Mouse (Mus musculus) heart, embryonic 15.5 days (tissue): ENCODE data around the gene Plcb4. TPM values are rescaled to one million over a fixed set of nuclear protein-coding genes. Genes with fewer than 3 reads are reported as not detected.

Experiments
- ATAC-seq: fragments of 200-750 bp; cut with Nextera tagmentation; replicated peaks from 2 replicates; pipeline ENCODE4 v1.8.0; 2017; ENCODE audit warnings: low read depth, moderate TSS enrichment; ENCODE audit not compliant: insufficient number of reproducible peaks, insufficient read depth, low FRiP score
- H3K27ac ChIP-seq: fragments of 300-500 bp; sonication (generic); 2 replicates; pipeline ENCODE4 v1.5.1; 2015; ENCODE audit warnings: mild to moderate bottlenecking, inconsistent platforms
- H3K27me3 ChIP-seq: fragments of 300-500 bp; sonication (generic); 2 replicates; pipeline ENCODE4 v1.6.1; 2015; ENCODE audit warnings: inconsistent platforms
- H3K36me3 ChIP-seq: fragments of 300-500 bp; sonication (generic); 2 replicates; pipeline ENCODE4 v1.6.1; 2015; ENCODE audit warnings: mild to moderate bottlenecking, inconsistent platforms
- H3K4me1 ChIP-seq: fragments of 300-500 bp; sonication (generic); replicated peaks from 2 replicates; pipeline ENCODE4 v1.6.1; 2015; ENCODE audit warnings: inconsistent platforms
- H3K4me2 ChIP-seq: fragments of 300-500 bp; sonication (generic); 2 replicates; pipeline ENCODE4 v1.6.1; 2015; ENCODE audit warnings: inconsistent platforms, mild to moderate bottlenecking, moderate library complexity
- H3K4me3 ChIP-seq: fragments of 300-500 bp; sonication (generic); 2 replicates; pipeline ENCODE4 v1.5.1; 2015; ENCODE audit warnings: mild to moderate bottlenecking, inconsistent platforms
- H3K9ac ChIP-seq: fragments of 300-500 bp; sonication (generic); 2 replicates; pipeline ENCODE4 v1.6.1; 2015; ENCODE audit warnings: mild to moderate bottlenecking, inconsistent platforms
- H3K9me3 ChIP-seq: fragments of 300-500 bp; sonication (generic); replicated peaks from 2 replicates; pipeline ENCODE4 v1.6.1; 2016; ENCODE audit warnings: inconsistent platforms
- WGBS: fragments of 180-500 bp; shearing (Covaris S2); methylation state at CpG from one replicate; pipeline ENCODE4 v1.1.7; 2015; ENCODE audit warnings: mixed read lengths; 5-methylcytosine and 5-hydroxymethylcytosine counted together
- polyA plus RNA-seq: library from polyadenylated mRNA; unstranded; fragments of >200 nt; fragmentation: Nextera tagmentation; extraction: Ambion mirVana; gene quantifications from 2 replicates; pipeline ENCODE4 v1.2.1, GENCODE M21; 2015

Plcb4 gene
- polyA plus RNA-seq, 1 experiment from 2014 or later: 38.8 TPM

GRCm38 (mm10) chr2:135766471-135767063 lies 107.8 kb downstream of the Plcb4 start:
- ATAC-seq: peak; percentile 78
- 0 out of 2 replicates have a peak overlapping the region, but pooled peaks have one; percentile 4 for H3K9ac ChIP-seq
- peak overlapping the region; percentile 8; the same call in 1 of the 2 replicates for H3K4me3 ChIP-seq
- H3K36me3 ChIP-seq: no peaks in the 10 kb centered on the region
- peak overlapping the region; percentile 46; the same call in 1 of the 2 replicates for H3K4me2 ChIP-seq
- no peaks in the 10 kb centered on the region for H3K9me3 ChIP-seq
- H3K27ac ChIP-seq: peak overlapping the region; percentile 45; the same call in 1 of the 2 replicates
- no peaks in the 10 kb centered on the region for H3K27me3 ChIP-seq
- 42% methylated on average over 6 of the region's 6 CpGs for WGBS
- H3K4me1 ChIP-seq: peaks cover 31% of the 10 kb centered on the region

GRCm38 (mm10) chr2:135767535-135767934 lies 108.7 kb downstream of the Plcb4 start:
- no peak overlapping the region for H3K4me3 ChIP-seq
- no peaks in the 10 kb centered on the region for H3K9me3 ChIP-seq
- H3K27me3 ChIP-seq: no peaks in the 10 kb centered on the region
- no peaks in the 10 kb centered on the region for H3K36me3 ChIP-seq
- H3K9ac ChIP-seq: no peak overlapping the region
- no peak overlapping the region for H3K27ac ChIP-seq
- H3K4me2 ChIP-seq: no peak overlapping the region
- peaks cover 31% of the 10 kb centered on the region for H3K4me1 ChIP-seq
- no peak for ATAC-seq
- WGBS: 72% methylated on average over 5 of the region's 5 CpGs

GRCm38 (mm10) chr2:135769701-135770100 lies 110.9 kb downstream of the Plcb4 start:
- no peak overlapping the region for H3K27ac ChIP-seq
- H3K9ac ChIP-seq: no peak overlapping the region
- no peaks in the 10 kb centered on the region for H3K36me3 ChIP-seq
- H3K27me3 ChIP-seq: no peaks in the 10 kb centered on the region
- no peak overlapping the region for H3K4me2 ChIP-seq
- H3K4me1 ChIP-seq: peaks cover 49% of the 10 kb centered on the region
- WGBS: 84% methylated on average over 8 of the region's 8 CpGs
- no peak for ATAC-seq
- no peaks in the 10 kb centered on the region for H3K9me3 ChIP-seq
- H3K4me3 ChIP-seq: no peak overlapping the region

GRCm38 (mm10) chr2:135770226-135770625 lies 111.4 kb downstream of the Plcb4 start:
- Histone ChIP-seq H3K27me3 (no peaks in the 10 kb centered on the region), H3K4me1 (peaks cover 50% of the 10 kb centered on the region), H3K4me2 (no peak overlapping the region), H3K36me3 (no peaks in the 10 kb centered on the region), H3K9me3 (no peaks in the 10 kb centered on the region), H3K9ac (no peak overlapping the region), H3K27ac (no peak overlapping the region), H3K4me3 (no peak overlapping the region)
- 85% methylated on average over 9 of the region's 9 CpGs for WGBS
- no peak for ATAC-seq

GRCm38 (mm10) chr2:135773194-135773972 lies 114.6 kb downstream of the Plcb4 start:
- Histone ChIP-seq H3K27ac (peak overlapping the region; percentile 69), H3K9me3 (no peaks in the 10 kb centered on the region), H3K36me3 (no peaks in the 10 kb centered on the region), H3K4me3 (no peak overlapping the region), H3K4me1 (peaks cover 28% of the 10 kb centered on the region), H3K9ac (no peak overlapping the region), H3K4me2 (peak overlapping the region; percentile 25; the same call in 1 of the 2 replicates), H3K27me3 (no peaks in the 10 kb centered on the region)
- WGBS: 28% methylated on average over 10 of the region's 10 CpGs
- peak; percentile 69; the same call in 1 of the 2 replicates for ATAC-seq

GRCm38 (mm10) chr2:135775026-135775425 lies 116.2 kb downstream of the Plcb4 start:
- H3K9ac ChIP-seq: no peak overlapping the region
- ATAC-seq: no peak
- no peak overlapping the region for H3K4me3 ChIP-seq
- 69% methylated on average over 4 of the region's 4 CpGs for WGBS
- H3K4me2 ChIP-seq: no peak overlapping the region
- peaks cover 25% of the 10 kb centered on the region for H3K4me1 ChIP-seq
- H3K36me3 ChIP-seq: no peaks in the 10 kb centered on the region
- no peaks in the 10 kb centered on the region for H3K27me3 ChIP-seq
- no peak overlapping the region for H3K27ac ChIP-seq
- no peaks in the 10 kb centered on the region for H3K9me3 ChIP-seq

GRCm38 (mm10) chr2:135776131-135776775 lies 117.4 kb downstream of the Plcb4 start:
- no peak overlapping the region for H3K9ac ChIP-seq
- no peak overlapping the region for H3K27ac ChIP-seq
- no peak overlapping the region for H3K4me3 ChIP-seq
- no peaks in the 10 kb centered on the region for H3K36me3 ChIP-seq
- H3K27me3 ChIP-seq: no peaks in the 10 kb centered on the region
- ATAC-seq: no peak
- no peak overlapping the region for H3K4me2 ChIP-seq
- WGBS: 88% methylated on average over 4 of the region's 4 CpGs
- no peaks in the 10 kb centered on the region for H3K9me3 ChIP-seq
- H3K4me1 ChIP-seq: peaks cover 23% of the 10 kb centered on the region

- WGBS: 76% methylated on average over 6 of the region's 6 CpGs
- ATAC-seq: no peak
- Histone ChIP-seq H3K27ac (no peak overlapping the region), H3K4me2 (no peak overlapping the region), H3K4me1 (no peaks in the 10 kb centered on the region), H3K9ac (no peak overlapping the region), H3K4me3 (no peak overlapping the region), H3K27me3 (no peaks in the 10 kb centered on the region), H3K9me3 (no peaks in the 10 kb centered on the region), H3K36me3 (no peaks in the 10 kb centered on the region)
Observed at GRCm38 (mm10) chr2:135781391-135781790, 122.6 kb downstream of the Plcb4 start.

GRCm38 (mm10) chr2:135787415-135787814 lies 128.6 kb downstream of the Plcb4 start:
- Histone ChIP-seq H3K36me3 (no peaks in the 10 kb centered on the region), H3K9me3 (no peaks in the 10 kb centered on the region), H3K9ac (no peak overlapping the region), H3K4me2 (no peak overlapping the region), H3K27me3 (no peaks in the 10 kb centered on the region), H3K4me1 (no peaks in the 10 kb centered on the region), H3K27ac (no peak overlapping the region), H3K4me3 (no peak overlapping the region)
- no peak for ATAC-seq
- 93% methylated on average over 6 of the region's 6 CpGs for WGBS

GRCm38 (mm10) chr2:135792907-135793306 lies 134.1 kb downstream of the Plcb4 start:
- no peak overlapping the region for H3K9ac ChIP-seq
- 88% methylated on average over 4 of the region's 4 CpGs for WGBS
- ATAC-seq: no peak

GRCm38 (mm10) chr2:135796684-135797083 lies 137.9 kb downstream of the Plcb4 start:
- Histone ChIP-seq H3K9ac (no peak overlapping the region), H3K4me3 (no peak overlapping the region), H3K4me1 (0 out of 2 replicates have a peak, but pooled peaks cover 6% of the 10 kb centered on the region), H3K27me3 (no peaks in the 10 kb centered on the region), H3K4me2 (no peak overlapping the region), H3K9me3 (no peaks in the 10 kb centered on the region), H3K27ac (no peak overlapping the region), H3K36me3 (no peaks in the 10 kb centered on the region)
- no peak for ATAC-seq
- 68% methylated on average over 5 of the region's 5 CpGs for WGBS

More at GRCm38 (mm10) chr2:135792907-135793306, 134.1 kb downstream of the Plcb4 start:
- Histone ChIP-seq H3K9me3 (no peaks in the 10 kb centered on the region), H3K27ac (no peak overlapping the region), H3K4me2 (no peak overlapping the region), H3K4me1 (0 out of 2 replicates have a peak, but pooled peaks cover 3% of the 10 kb centered on the region), H3K36me3 (no peaks in the 10 kb centered on the region), H3K27me3 (no peaks in the 10 kb centered on the region), H3K4me3 (no peak overlapping the region)
